Mouse (Mus musculus) CH12.LX (cell line): Measurements from ENCODE around the gene Ccm2l.

Experiments used
- CTCF ChIP-seq, 2 experiments: IDR thresholded peaks in 1 of 2; conservative IDR thresholded peaks in 1 of 2; 2 replicates each; pipeline ENCODE4 v1.5.1; 2011 to 2012; ENCODE audit warnings: low read depth in 2 of 2, low read length in 2 of 2, improper control_type of control experiment in 1 of 2, inconsistent platforms in 1 of 2, mild to moderate bottlenecking in 1 of 2, moderate library complexity in 1 of 2
- HCFC1 ChIP-seq: IDR thresholded peaks from 2 replicates; pipeline ENCODE4 v1.6.1; 2012; ENCODE audit warnings: low read depth, mild to moderate bottlenecking, inconsistent platforms, low read length, improper control_type of control experiment
- NRF1 ChIP-seq: IDR thresholded peaks from 2 replicates; pipeline ENCODE4 v1.6.1; 2014; ENCODE audit warnings: low read depth, mild to moderate bottlenecking, inconsistent platforms, low read length, improper control_type of control experiment, moderate library complexity
- USF2 ChIP-seq: conservative IDR thresholded peaks from 2 replicates; pipeline ENCODE4 v1.6.1; 2011; ENCODE audit warnings: low read depth, low read length, improper control_type of control experiment
- ZC3H11A ChIP-seq: IDR thresholded peaks from 2 replicates; pipeline ENCODE4 v1.6.1; 2012; ENCODE audit warnings: low read depth, mild to moderate bottlenecking, inconsistent platforms, low read length, improper control_type of control experiment
- ZKSCAN1 ChIP-seq: IDR thresholded peaks from 2 replicates; pipeline ENCODE4 v1.6.1; 2012; ENCODE audit warnings: low read depth, inconsistent platforms, low read length, improper control_type of control experiment, borderline replicate concordance

- no peak for TF ChIP-seq NRF1
- no peak for TF ChIP-seq ZC3H11A
- no peak for TF ChIP-seq ZKSCAN1
- no peak for TF ChIP-seq CTCF (conservative IDR thresholded peaks at IDR 0.05 in 1 of 2, IDR thresholded peaks at IDR 0.05 in 1 of 2; ENCODE audit: low read depth in 2 of 2, low read length in 2 of 2)
- TF ChIP-seq HCFC1 = no peak
- TF ChIP-seq USF2 = no peak
Measured at GRCm38 (mm10) chr2:153090551-153091165, 24.9 kb downstream of the Ccm2l start.
